Mouse (Mus musculus) cortical plate, adult 2 months (tissue): ENCODE results near the gene Ctcf.

Source experiments
- CTCF ChIP-seq: fragments of 200-500 bp; IDR thresholded peaks from 2 replicates; pipeline ENCODE4 v1.5.1; 2011; ENCODE audit warnings: mild to moderate bottlenecking, control low read depth, low read length; ENCODE audit not compliant: insufficient read depth; ENCODE audit errors: extremely low read depth
- POLR2A ChIP-seq: fragments of 200-500 bp; IDR thresholded peaks from 2 replicates; pipeline ENCODE4 v1.6.1; 2011; ENCODE audit warnings: mild to moderate bottlenecking, low read length, control low read depth; ENCODE audit not compliant: insufficient read depth; ENCODE audit errors: extremely low read depth

- TF ChIP-seq CTCF (peak; percentile 62), POLR2A (no peak)
These were observed 49.5 kb downstream of the Ctcf start, which contains the start of gene Carmil2 for GRCm38 (mm10) chr8:105685796-105686308.
